Mouse (Mus musculus) ES-E14 (cell line): ENCODE results near the gene Tle4.

ENCODE experiments used
- CHD2 ChIP-seq: IDR thresholded peaks from 2 replicates; pipeline ENCODE4 v1.6.1; 2014; ENCODE audit warnings: mild to moderate bottlenecking, low read depth, low read length, inconsistent platforms
- MAFK ChIP-seq: IDR thresholded peaks from 2 replicates; pipeline ENCODE4 v1.6.1; 2014; ENCODE audit warnings: mild to moderate bottlenecking, low read depth, low read length, inconsistent platforms; ENCODE audit not compliant: insufficient read depth
- ZNF384 ChIP-seq: IDR thresholded peaks from 2 replicates; pipeline ENCODE4 v1.6.1; 2012; ENCODE audit warnings: low read depth, low read length, inconsistent platforms

DNA sequence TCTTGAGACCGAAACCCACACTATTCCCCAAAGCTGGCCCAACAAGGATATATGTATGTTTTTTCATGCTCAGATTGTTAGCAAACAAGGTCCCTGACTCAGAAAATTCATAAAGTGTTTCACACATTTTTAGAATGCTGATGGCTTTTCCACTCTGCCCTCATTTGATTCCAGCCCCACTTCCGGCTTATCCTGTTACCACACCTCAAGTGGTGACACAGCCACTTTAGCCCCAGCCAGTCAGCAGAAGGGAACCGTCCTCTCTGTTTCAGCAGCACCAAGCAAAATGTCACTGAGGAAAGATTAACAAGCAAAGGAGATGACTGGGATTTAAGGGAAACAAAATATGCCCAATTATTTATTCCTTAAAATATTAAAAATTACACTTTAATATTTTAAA is 50.0 kb downstream of the Tle4 start:
- TF ChIP-seq CHD2 (no peak), MAFK (no peak), ZNF384 (no peak)
